Mouse (Mus musculus): ENCODE measurements around the gene Mxi1.

DNA sequence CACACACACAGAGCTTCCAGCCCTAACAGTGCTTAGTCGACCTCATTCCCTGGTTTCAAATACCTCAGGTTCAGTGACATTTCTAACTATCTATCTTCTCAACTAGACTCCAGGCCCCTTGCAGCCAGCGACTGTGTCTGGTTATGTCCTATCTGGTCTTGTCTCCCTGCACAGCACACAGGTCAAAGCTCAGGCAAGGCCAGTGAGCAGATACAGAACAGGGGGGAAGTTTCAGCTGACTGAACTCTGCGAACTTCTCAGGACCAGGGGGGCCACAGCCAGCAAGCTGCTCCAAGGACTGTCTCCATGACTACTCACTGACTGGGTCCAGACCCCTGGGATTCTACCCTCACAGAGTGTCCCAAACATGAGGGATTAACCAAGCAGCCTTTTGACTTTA, 35.1 kb upstream of the Mxi1 start:
- TF ChIP-seq CTCF (IDR thresholded peaks at IDR 0.05; ENCODE audit: low read depth): no peak
- no peak for TF ChIP-seq EP300 (IDR thresholded peaks at IDR 0.05; ENCODE audit: low read depth)

Data from liver, embryonic 14.5 days (tissue).